Mouse (Mus musculus) embryonic facial prominence, embryonic 15.5 days (tissue): ENCODE measurements around the gene Hunk. TPM values are rescaled to one million over a fixed set of nuclear protein-coding genes. Genes with fewer than 3 reads are reported as not detected.

ENCODE experiments used
- ATAC-seq: fragments of 200-750 bp; cut with Nextera tagmentation; 2 replicates; pipeline ENCODE4 v1.8.0; 2017; ENCODE audit warnings: low read depth, moderate TSS enrichment; ENCODE audit not compliant: insufficient number of reproducible peaks, low FRiP score, low TSS enrichment
- H3K27ac ChIP-seq: fragments of 300-500 bp; sonication (generic); replicated peaks from 2 replicates; pipeline ENCODE4 v1.5.1; 2015; ENCODE audit warnings: mild to moderate bottlenecking, inconsistent platforms
- H3K27me3 ChIP-seq: fragments of 300-500 bp; sonication (generic); 2 replicates; pipeline ENCODE4 v1.6.1; 2015; ENCODE audit warnings: inconsistent platforms
- H3K36me3 ChIP-seq: fragments of 300-500 bp; sonication (generic); 2 replicates; pipeline ENCODE4 v1.6.1; 2015; ENCODE audit warnings: mild to moderate bottlenecking, inconsistent platforms
- H3K4me1 ChIP-seq: fragments of 300-500 bp; sonication (generic); 2 replicates; pipeline ENCODE4 v1.6.1; 2015; ENCODE audit warnings: inconsistent platforms
- H3K4me2 ChIP-seq: fragments of 300-500 bp; sonication (generic); replicated peaks from 2 replicates; pipeline ENCODE4 v1.6.1; 2015; ENCODE audit warnings: mild to moderate bottlenecking, inconsistent platforms
- H3K4me3 ChIP-seq: fragments of 300-500 bp; sonication (generic); replicated peaks from 2 replicates; pipeline ENCODE4 v1.5.1; 2015; ENCODE audit warnings: mild to moderate bottlenecking, inconsistent platforms
- H3K9ac ChIP-seq: fragments of 300-500 bp; sonication (generic); 2 replicates; pipeline ENCODE4 v1.6.1; 2015; ENCODE audit warnings: inconsistent platforms
- H3K9me3 ChIP-seq: fragments of 300-500 bp; sonication (generic); replicated peaks from 2 replicates; pipeline ENCODE4 v1.6.1; 2016; ENCODE audit warnings: inconsistent platforms
- WGBS: fragments of 180-500 bp; shearing (Covaris S2); methylation state at CpG from one replicate; pipeline ENCODE4 v1.1.7; 2015; 5-methylcytosine and 5-hydroxymethylcytosine counted together
- polyA plus RNA-seq: library from polyadenylated mRNA; unstranded; fragments of >200 nt; fragmentation: Nextera tagmentation; extraction: Ambion mirVana; gene quantifications from 2 replicates; pipeline ENCODE4 v1.2.1, GENCODE M21; 2015

Hunk gene
- polyA plus RNA-seq, 1 experiment from 2014 or later: 12.9 TPM

GRCm38 (mm10) chr16:90505680-90506079 lies 119.9 kb downstream of the Hunk start:
- Histone ChIP-seq H3K27ac (no peak overlapping the region), H3K4me1 (peaks cover 8% of the 10 kb centered on the region; the same call in 1 of the 2 replicates), H3K4me3 (no peak overlapping the region), H3K27me3 (no peaks in the 10 kb centered on the region), H3K4me2 (no peak overlapping the region), H3K9me3 (no peaks in the 10 kb centered on the region), H3K36me3 (no peaks in the 10 kb centered on the region; the same call in 1 of the 2 replicates), H3K9ac (no peak overlapping the region)
- 89% methylated on average over 2 of the region's 2 CpGs for WGBS
- ATAC-seq: no peak

DNA sequence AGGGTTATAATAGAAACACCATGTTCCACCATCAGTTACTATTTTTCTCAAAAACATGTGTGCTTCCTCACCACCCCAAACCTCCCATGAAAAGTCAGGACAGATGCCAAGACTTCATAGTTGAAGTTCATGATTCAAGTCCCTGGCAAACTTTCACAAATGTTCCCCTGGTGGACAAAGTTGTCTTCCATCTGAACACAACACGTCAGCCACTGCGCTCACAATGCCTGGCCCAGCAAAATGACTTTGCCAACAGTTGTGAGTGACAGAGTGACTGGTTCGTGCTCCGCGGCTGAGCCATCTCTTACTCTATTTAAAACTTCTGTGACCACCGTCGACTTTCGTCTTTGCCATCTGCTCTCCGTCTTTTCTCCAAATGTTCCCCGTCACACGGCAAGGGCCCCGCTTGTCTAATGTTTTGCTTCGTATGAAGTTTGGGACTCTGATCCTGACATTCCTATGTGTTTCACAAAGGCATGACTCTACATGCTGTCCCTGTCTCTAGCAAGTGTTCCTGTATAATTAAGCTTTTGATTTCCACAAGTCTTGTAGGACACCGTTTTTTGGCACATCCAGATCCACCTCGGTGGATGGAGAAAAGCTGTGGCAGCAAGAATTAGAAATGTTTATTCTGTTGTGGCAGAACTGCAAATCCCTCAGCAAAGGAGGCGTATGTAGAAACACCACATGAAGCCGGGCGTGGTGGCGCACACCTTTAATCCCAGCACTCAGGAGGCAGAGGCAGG lies 125.9 kb downstream of the Hunk start:
- Histone ChIP-seq H3K9ac (no peak overlapping the region), H3K4me3 (no peak overlapping the region), H3K27me3 (no peaks in the 10 kb centered on the region), H3K4me2 (no peak overlapping the region), H3K27ac (peak overlapping the region; percentile 56), H3K9me3 (no peaks in the 10 kb centered on the region), H3K36me3 (no peaks in the 10 kb centered on the region), H3K4me1 (peaks cover 22% of the 10 kb centered on the region)
- ATAC-seq: peak; percentile 48; the same call in 1 of the 2 replicates
- WGBS: 48% methylated on average over 19 of the region's 19 CpGs

- no peaks in the 10 kb centered on the region for H3K36me3 ChIP-seq
- no peak overlapping the region for H3K4me3 ChIP-seq
- H3K27me3 ChIP-seq: no peaks in the 10 kb centered on the region
- H3K9ac ChIP-seq: no peak overlapping the region
- 43% methylated on average over 9 of the region's 9 CpGs for WGBS
- H3K4me2 ChIP-seq: no peak overlapping the region
- H3K27ac ChIP-seq: peak overlapping the region; percentile 30; the same call in 1 of the 2 replicates
- no peak for ATAC-seq
- no peaks in the 10 kb centered on the region for H3K9me3 ChIP-seq
- H3K4me1 ChIP-seq: peaks cover 42% of the 10 kb centered on the region
Observed at GRCm38 (mm10) chr16:90517041-90517440, 131.2 kb downstream of the Hunk start.

- WGBS: 27% methylated on average over 8 of the region's 8 CpGs
- Histone ChIP-seq H3K4me3 (no peak overlapping the region), H3K4me1 (peaks cover 45% of the 10 kb centered on the region), H3K36me3 (no peaks in the 10 kb centered on the region), H3K27ac (peak overlapping the region; percentile 44; the same call in 1 of the 2 replicates), H3K9ac (no peak overlapping the region), H3K4me2 (peak overlapping the region; percentile 19), H3K9me3 (no peaks in the 10 kb centered on the region), H3K27me3 (no peaks in the 10 kb centered on the region)
- ATAC-seq: peak; percentile 80
Observed at GRCm38 (mm10) chr16:90518232-90518631, 132.4 kb downstream of the Hunk start.

DNA sequence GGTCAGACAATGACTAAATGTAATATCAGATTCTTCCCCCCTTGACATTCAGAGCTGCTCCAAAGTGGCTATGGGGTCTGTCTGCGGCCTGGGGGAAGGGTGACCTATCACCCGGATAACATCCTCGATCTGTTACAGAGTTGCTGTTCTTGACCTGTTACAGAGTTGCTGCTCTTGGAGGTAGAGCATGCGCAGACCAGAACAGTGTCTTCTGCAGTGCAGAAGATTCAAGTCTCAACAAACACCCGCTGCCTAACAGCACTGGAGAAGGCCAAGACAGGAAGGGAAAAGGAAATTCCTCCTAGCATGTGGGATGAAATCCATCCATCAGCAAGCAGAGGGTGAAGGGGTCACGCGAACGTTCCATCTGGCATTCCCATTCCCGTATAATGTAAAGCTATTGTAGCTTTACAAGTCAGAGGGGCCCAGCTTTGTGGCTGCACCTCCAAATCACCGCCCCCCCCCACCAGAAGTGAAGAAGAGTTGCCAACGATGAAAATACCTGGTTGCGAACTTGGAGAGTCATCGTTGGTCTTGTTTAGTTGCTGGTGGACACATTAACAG lies 133.0 kb downstream of the Hunk start:
- Histone ChIP-seq H3K4me3 (no peak overlapping the region), H3K4me1 (peaks cover 50% of the 10 kb centered on the region), H3K27ac (0 out of 2 replicates have a peak overlapping the region, but pooled peaks have one; percentile 17), H3K27me3 (no peaks in the 10 kb centered on the region), H3K9ac (no peak overlapping the region), H3K4me2 (0 out of 2 replicates have a peak overlapping the region, but pooled peaks have one; percentile 19), H3K36me3 (no peaks in the 10 kb centered on the region), H3K9me3 (no peaks in the 10 kb centered on the region)
- WGBS: 70% methylated on average over 13 of the region's 13 CpGs
- ATAC-seq: no peak

DNA sequence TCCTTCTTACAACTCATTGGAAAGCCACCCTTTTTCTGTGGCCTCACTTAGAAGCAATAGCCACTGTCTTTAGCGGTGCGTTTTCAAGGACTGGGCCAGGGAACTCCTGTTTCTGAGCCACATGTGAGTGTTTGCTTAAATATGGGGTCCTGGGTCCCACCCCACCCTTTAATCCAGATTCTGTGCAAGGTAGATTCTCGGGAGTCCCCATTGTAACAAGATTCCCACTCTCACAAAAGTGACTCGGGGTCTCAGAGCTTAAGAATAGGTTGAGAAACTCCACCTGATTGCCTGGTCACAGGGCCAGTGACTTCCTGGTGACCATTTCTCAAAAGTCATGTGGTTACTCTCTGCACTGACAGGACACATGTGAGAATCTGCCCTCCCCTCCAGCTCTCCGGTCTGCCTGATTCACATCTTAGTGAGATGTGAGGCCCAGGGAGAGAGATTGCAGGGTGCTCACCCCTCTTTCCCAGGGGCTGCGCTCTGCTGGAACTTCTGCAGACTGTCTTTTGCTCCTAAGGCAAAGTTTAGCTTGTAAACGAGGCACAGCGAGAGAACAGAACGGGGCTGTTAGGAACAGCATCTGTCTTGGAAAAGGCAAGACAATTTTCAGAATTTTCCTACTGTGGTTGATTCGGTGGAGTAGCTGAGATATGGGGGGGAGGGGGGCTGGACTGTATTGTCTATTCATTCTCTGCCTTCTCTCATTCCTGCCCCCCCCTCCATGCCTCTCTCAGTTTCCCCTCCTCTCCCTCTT lies 135.6 kb downstream of the Hunk start:
- no peaks in the 10 kb centered on the region for H3K27me3 ChIP-seq
- H3K4me1 ChIP-seq: peaks cover 50% of the 10 kb centered on the region
- no peak overlapping the region for H3K4me3 ChIP-seq
- WGBS: 31% methylated on average over 10 of the region's 10 CpGs
- no peaks in the 10 kb centered on the region for H3K36me3 ChIP-seq
- no peak for ATAC-seq
- H3K9ac ChIP-seq: no peak overlapping the region
- no peaks in the 10 kb centered on the region for H3K9me3 ChIP-seq
- no peak overlapping the region for H3K4me2 ChIP-seq
- H3K27ac ChIP-seq: no peak overlapping the region

DNA sequence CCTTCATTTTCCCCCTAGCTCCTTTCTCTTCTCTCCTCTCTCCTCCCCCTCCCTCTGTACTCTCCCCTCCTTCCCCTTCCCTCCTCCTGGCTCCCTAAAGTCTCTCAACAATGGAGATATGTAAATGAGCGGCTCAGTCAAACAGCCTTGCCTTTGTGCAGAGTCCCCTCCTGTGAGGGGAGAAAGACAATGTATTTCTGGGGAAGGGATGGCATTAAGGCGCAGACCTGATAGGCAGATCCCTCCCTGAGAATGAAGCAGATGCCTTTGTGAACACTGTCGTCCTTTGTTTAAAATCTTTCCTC lies 136.1 kb downstream of the Hunk start:
- Histone ChIP-seq H3K4me3 (no peak overlapping the region), H3K9me3 (no peaks in the 10 kb centered on the region), H3K36me3 (no peaks in the 10 kb centered on the region), H3K9ac (no peak overlapping the region), H3K4me1 (peaks cover 50% of the 10 kb centered on the region), H3K27me3 (no peaks in the 10 kb centered on the region), H3K4me2 (no peak overlapping the region), H3K27ac (no peak overlapping the region)
- 45% methylated on average over 3 of the region's 3 CpGs for WGBS
- no peak for ATAC-seq

DNA sequence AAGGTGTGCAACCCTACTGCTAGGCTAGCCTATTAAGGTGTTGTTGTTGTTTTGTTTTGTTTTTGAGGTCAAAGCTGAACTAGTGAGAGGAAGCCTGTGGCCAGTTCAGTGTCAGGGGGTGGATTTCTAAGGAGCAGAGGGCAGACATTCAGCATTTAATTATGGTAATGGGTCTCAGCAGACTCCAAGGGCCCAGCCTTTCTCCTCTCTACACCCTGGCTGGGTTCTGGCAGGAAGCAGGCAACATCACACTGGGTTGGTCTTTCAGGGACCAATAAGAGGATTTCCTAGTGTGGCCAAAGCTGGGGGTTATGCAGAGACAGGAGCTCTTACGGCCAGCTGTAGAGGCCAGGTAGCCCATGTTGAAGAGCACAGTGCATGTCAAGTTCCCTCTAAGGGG lies 136.8 kb downstream of the Hunk start:
- no peak overlapping the region for H3K4me2 ChIP-seq
- no peak overlapping the region for H3K27ac ChIP-seq
- H3K36me3 ChIP-seq: no peaks in the 10 kb centered on the region
- H3K9ac ChIP-seq: no peak overlapping the region
- WGBS: 50% methylated on average over 1 of the region's 1 CpGs
- no peak for ATAC-seq
- H3K4me1 ChIP-seq: peaks cover 43% of the 10 kb centered on the region
- no peaks in the 10 kb centered on the region for H3K9me3 ChIP-seq
- no peaks in the 10 kb centered on the region for H3K27me3 ChIP-seq
- no peak overlapping the region for H3K4me3 ChIP-seq

- H3K4me2 ChIP-seq: no peak overlapping the region
- H3K4me3 ChIP-seq: no peak overlapping the region
- WGBS: 26% methylated on average over 6 of the region's 6 CpGs
- H3K36me3 ChIP-seq: no peaks in the 10 kb centered on the region
- H3K9me3 ChIP-seq: no peaks in the 10 kb centered on the region
- H3K27me3 ChIP-seq: no peaks in the 10 kb centered on the region
- ATAC-seq: 0 out of 2 replicates have a peak, but pooled peaks have one; percentile 19
- H3K9ac ChIP-seq: no peak overlapping the region
- H3K27ac ChIP-seq: 0 out of 2 replicates have a peak overlapping the region, but pooled peaks have one; percentile 28
- peaks cover 35% of the 10 kb centered on the region for H3K4me1 ChIP-seq
Observed at GRCm38 (mm10) chr16:90523373-90523772, 137.6 kb downstream of the Hunk start.

GRCm38 (mm10) chr16:90523894-90524293 lies 138.1 kb downstream of the Hunk start:
- no peaks in the 10 kb centered on the region for H3K27me3 ChIP-seq
- H3K36me3 ChIP-seq: no peaks in the 10 kb centered on the region
- H3K27ac ChIP-seq: no peak overlapping the region
- no peak for ATAC-seq
- no peak overlapping the region for H3K4me2 ChIP-seq
- H3K4me3 ChIP-seq: no peak overlapping the region
- WGBS: 94% methylated on average over 18 of the region's 18 CpGs
- H3K9me3 ChIP-seq: no peaks in the 10 kb centered on the region
- H3K4me1 ChIP-seq: peaks cover 30% of the 10 kb centered on the region
- H3K9ac ChIP-seq: no peak overlapping the region

DNA sequence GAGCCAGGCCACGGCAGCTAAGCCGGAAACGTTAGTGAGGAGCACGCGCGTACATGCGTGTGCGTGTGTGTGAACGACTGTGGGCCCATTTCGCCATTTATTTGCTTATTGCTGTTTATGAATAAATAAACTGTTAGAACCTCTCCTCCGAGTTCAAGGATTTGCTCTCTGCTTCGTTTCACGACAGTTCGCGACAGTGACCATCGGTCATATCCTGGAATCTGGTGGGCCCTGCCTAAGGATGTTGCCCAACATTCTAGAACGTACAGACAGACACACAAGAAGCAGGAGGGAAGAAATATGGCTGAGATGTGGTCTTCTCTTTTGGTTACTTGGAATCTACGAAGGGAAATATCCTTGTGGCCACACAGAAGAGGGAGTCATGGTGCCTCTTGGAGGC lies 138.6 kb downstream of the Hunk start:
- no peaks in the 10 kb centered on the region for H3K27me3 ChIP-seq
- H3K27ac ChIP-seq: no peak overlapping the region
- 94% methylated on average over 18 of the region's 18 CpGs for WGBS

More for the DNA sequence above, 138.6 kb downstream of the Hunk start:
- Histone ChIP-seq H3K9ac (no peak overlapping the region), H3K4me1 (peaks cover 26% of the 10 kb centered on the region), H3K4me3 (no peak overlapping the region), H3K36me3 (no peaks in the 10 kb centered on the region), H3K4me2 (no peak overlapping the region), H3K9me3 (no peaks in the 10 kb centered on the region)
- no peak for ATAC-seq
